Mouse (Mus musculus): ENCODE measurements around the gene Fam71f2.

DNA sequence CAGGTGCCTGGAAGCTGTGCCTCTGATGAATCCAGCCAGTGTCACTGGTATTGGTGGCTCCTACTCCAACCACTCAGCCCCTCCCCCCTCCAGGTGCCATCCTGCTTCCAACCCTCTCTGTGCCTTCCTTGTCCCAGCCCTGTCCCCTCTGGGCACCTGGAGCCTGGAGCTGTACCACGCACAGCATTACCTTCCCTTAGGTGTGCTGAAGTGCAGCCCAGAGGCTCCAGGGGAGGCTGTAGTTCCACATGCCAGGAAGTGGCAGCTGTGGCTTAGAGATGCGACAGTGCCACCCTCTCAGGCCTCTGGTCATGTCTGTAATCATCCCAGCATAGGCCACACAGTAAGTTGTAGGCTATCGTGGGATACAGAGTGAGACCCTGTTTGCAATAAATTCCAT is 47.6 kb upstream of the Fam71f2 start:
- TF ChIP-seq CTCF (IDR thresholded peaks at IDR 0.05; ENCODE audit: low read depth) (no peak), EP300 (optimal IDR thresholded peaks at IDR 0.05) (no peak)
